Mouse (Mus musculus) c-Kit-positive CD71-positive TER-119-negative erythroid progenitor cells, embryonic 14.5 days (primary cell): ENCODE results near the gene Dydc2.
A peak's percentile ranks its signal among the peaks of the same experiment; 100 is the strongest.
"Not testable (repeated sequence)": the region's sequence is repeated elsewhere in the genome, so short reads cannot be mapped to it uniquely, and the experiment has no call there.

ENCODE experiments used
- DNase-seq: peaks from one replicate; pipeline ENCODE4 v3.0.0-alpha.2; 2013; ENCODE audit warnings: low read depth

The Dydc2 gene

GRCm38 (mm10) chr14:41069108-41069507 is at the start of gene Dydc2:
Dydc2 (minus strand) TSS chr14:41069208.
- DNase-seq, result no peak

- DNase-seq, result no peak
Observed at GRCm38 (mm10) chr14:41116271-41116670, 47.3 kb upstream of the Dydc2 start.

GRCm38 (mm10) chr14:41112944-41113343 is 43.9 kb upstream of the Dydc2 start:
- DNase-seq, result no peak

GRCm38 (mm10) chr14:41111031-41111668 is 42.1 kb upstream of the Dydc2 start:
- no peak for DNase-seq

- no peak for DNase-seq
Observed at GRCm38 (mm10) chr14:41104853-41105444, 35.9 kb upstream of the Dydc2 start, which contains the start of gene Mat1a. Mat1a (plus strand) TSS chr14:41105035.

GRCm38 (mm10) chr14:41102269-41102668 is 33.3 kb upstream of the Dydc2 start:
- no peak for DNase-seq

GRCm38 (mm10) chr14:41101242-41101641 is 32.2 kb upstream of the Dydc2 start:
- no peak for DNase-seq

GRCm38 (mm10) chr14:41100712-41101111 is 31.7 kb upstream of the Dydc2 start:
- no peak for DNase-seq

GRCm38 (mm10) chr14:41098726-41099125 is 29.7 kb upstream of the Dydc2 start:
- DNase-seq, result no peak

GRCm38 (mm10) chr14:41096296-41096860 is 27.4 kb upstream of the Dydc2 start:
- no peak for DNase-seq

- no peak for DNase-seq
Observed at GRCm38 (mm10) chr14:41094114-41094513, 25.1 kb upstream of the Dydc2 start.

- peak; percentile 23 for DNase-seq
Observed at GRCm38 (mm10) chr14:41090777-41091176, 21.8 kb upstream of the Dydc2 start.

- no peak for DNase-seq
Observed at GRCm38 (mm10) chr14:41087509-41087908, 18.5 kb upstream of the Dydc2 start.

GRCm38 (mm10) chr14:41082408-41082807 is 13.4 kb upstream of the Dydc2 start:
- no peak for DNase-seq

- DNase-seq, result no peak
Observed at GRCm38 (mm10) chr14:41072944-41073275, 3.9 kb upstream of the Dydc2 start.

- DNase-seq, result no peak
Observed at GRCm38 (mm10) chr14:41072229-41072943, 3.4 kb upstream of the Dydc2 start, which contains the start of gene Dydc1. Dydc1 (plus strand) TSS chr14:41072911.

- DNase-seq, result no peak
Observed at GRCm38 (mm10) chr14:41070343-41070742, 1.3 kb upstream of the Dydc2 start.

GRCm38 (mm10) chr14:41066416-41066815 is 2.6 kb downstream of the Dydc2 start:
- no peak for DNase-seq

- DNase-seq, result peak; percentile 23
Observed at GRCm38 (mm10) chr14:41065168-41065567, 3.8 kb downstream of the Dydc2 start.

- not testable (repeated sequence) for DNase-seq
Observed at GRCm38 (mm10) chr14:41053190-41053589, 15.8 kb downstream of the Dydc2 start.

GRCm38 (mm10) chr14:41052481-41052880 is 16.5 kb downstream of the Dydc2 start:
- no peak for DNase-seq

GRCm38 (mm10) chr14:41050471-41050870 is 18.5 kb downstream of the Dydc2 start:
- DNase-seq, result no peak

- no peak for DNase-seq
Observed at GRCm38 (mm10) chr14:41047402-41047801, 21.6 kb downstream of the Dydc2 start.
